Mouse (Mus musculus) limb, embryonic 14.5 days (tissue): ENCODE measurements at regions not wholly inside any gene's neighbourhood (a gene's known extent, or its start where the extent isn't known, plus 50 kb on each side); places are given as distances from the start of the nearest gene placed in this dataset.

ENCODE experiments used
- ATAC-seq: fragments of 200-750 bp; cut with Nextera tagmentation; 2 replicates; pipeline ENCODE4 v1.8.0; 2017; ENCODE audit warnings: low read depth, moderate number of reproducible peaks, moderate TSS enrichment; ENCODE audit not compliant: low FRiP score
- DNase-seq: peaks from one replicate; pipeline ENCODE4 v3.0.0-alpha.2; 2015; ENCODE audit warnings: low spot score
- H3K27ac ChIP-seq: fragments of 300-500 bp; sonication (generic); replicated peaks from 2 replicates; pipeline ENCODE4 v1.5.1; 2014; ENCODE audit warnings: low read depth, mild to moderate bottlenecking, low read length, moderate library complexity, mixed read lengths
- H3K27me3 ChIP-seq: fragments of 300-500 bp; sonication (generic); 2 replicates; pipeline ENCODE4 v1.6.1; 2014; ENCODE audit warnings: low read length, mixed read lengths; ENCODE audit not compliant: control insufficient read depth, insufficient read depth
- H3K36me3 ChIP-seq: fragments of 300-500 bp; sonication (generic); 2 replicates; pipeline ENCODE4 v1.6.1; 2014; ENCODE audit warnings: mild to moderate bottlenecking, low read length, moderate library complexity, mixed read lengths; ENCODE audit not compliant: control insufficient read depth, insufficient read depth
- H3K4me1 ChIP-seq: fragments of 300-500 bp; sonication (generic); 2 replicates; pipeline ENCODE4 v1.6.1; 2014; ENCODE audit warnings: antibody characterized with exemption, low read length, mixed read lengths; ENCODE audit not compliant: control insufficient read depth, insufficient read depth
- H3K4me2 ChIP-seq: fragments of 300-500 bp; sonication (generic); replicated peaks from 2 replicates; pipeline ENCODE4 v1.6.1; 2014; ENCODE audit warnings: low read depth, mild to moderate bottlenecking, low read length, moderate library complexity; ENCODE audit not compliant: severe bottlenecking
- H3K4me3 ChIP-seq: fragments of 300-500 bp; sonication (generic); replicated peaks from 2 replicates; pipeline ENCODE4 v1.5.1; 2014; ENCODE audit warnings: low read length
- H3K9ac ChIP-seq: fragments of 300-500 bp; sonication (generic); 2 replicates; pipeline ENCODE4 v1.6.1; 2014; ENCODE audit warnings: mild to moderate bottlenecking, low read depth, low read length, moderate library complexity; ENCODE audit not compliant: severe bottlenecking
- H3K9me3 ChIP-seq: fragments of 300-500 bp; sonication (generic); 2 replicates; pipeline ENCODE4 v1.6.1; 2016; ENCODE audit warnings: low read length; ENCODE audit not compliant: control insufficient read depth
- POLR2A ChIP-seq: fragments of 200-500 bp; IDR thresholded peaks from 2 replicates; pipeline ENCODE4 v1.8.0; 2012; ENCODE audit warnings: inconsistent platforms, mild to moderate bottlenecking, moderate library complexity, borderline replicate concordance; ENCODE audit not compliant: insufficient read depth, insufficient read length; ENCODE audit errors: extremely low read depth
- WGBS: fragments of 180-500 bp; shearing (Covaris S2); extraction: QIAGEN DNeasy Blood & Tissue Kit; methylation state at CpG from one replicate; pipeline ENCODE4 v1.1.7; 2014; 5-methylcytosine and 5-hydroxymethylcytosine counted together

DNA sequence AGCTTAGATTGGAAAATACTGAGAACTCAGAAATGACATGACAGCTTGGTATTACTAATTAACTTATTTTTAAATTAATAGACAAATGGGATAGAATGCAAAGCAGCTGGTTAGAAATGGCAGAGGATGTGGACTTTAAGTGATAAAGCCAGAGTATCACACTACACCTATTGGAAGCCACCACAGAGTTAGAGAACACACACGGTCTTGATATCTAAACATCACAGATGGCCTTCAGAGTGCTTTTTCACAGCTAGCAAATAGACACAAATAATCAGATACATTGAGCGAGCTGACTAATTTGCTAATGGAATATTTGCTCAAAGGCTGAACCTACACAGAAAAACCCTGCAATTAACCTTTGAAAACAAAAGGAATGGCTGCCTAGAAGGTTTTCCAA is 272.9 kb downstream of the Hdgfl1 start:
- Histone ChIP-seq H3K9ac (no peak overlapping the region), H3K4me1 (no peaks in the 10 kb centered on the region), H3K4me3 (no peak overlapping the region), H3K9me3 (no peaks in the 10 kb centered on the region), H3K27me3 (no peaks in the 10 kb centered on the region), H3K4me2 (no peak overlapping the region), H3K36me3 (no peaks in the 10 kb centered on the region), H3K27ac (no peak overlapping the region)
- ATAC-seq (no peak), DNase-seq (no peak)
- TF ChIP-seq POLR2A = no peak
- WGBS = 82% methylated on average over 2 of the region's 2 CpGs

DNA sequence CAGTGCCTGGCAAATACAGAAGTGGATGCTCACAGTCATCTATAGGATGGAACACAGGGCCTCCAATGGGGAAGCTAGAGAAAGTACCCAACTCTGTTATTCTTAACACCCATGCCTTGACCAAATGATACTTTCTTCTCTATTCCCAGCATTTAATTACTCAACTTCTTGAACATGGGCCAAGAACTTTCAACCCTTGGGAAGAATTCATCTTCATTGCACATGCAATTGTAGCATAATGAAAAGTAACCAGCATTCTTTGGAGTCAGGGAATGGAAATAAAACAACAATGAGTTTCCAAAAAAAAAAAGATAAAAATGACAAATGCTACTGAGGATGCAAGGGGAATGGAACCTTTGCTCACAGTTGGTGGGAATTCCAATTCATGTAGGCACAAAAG is 274.1 kb downstream of the Hdgfl1 start:
- H3K27ac ChIP-seq = no peak overlapping the region
- no peaks in the 10 kb centered on the region for H3K27me3 ChIP-seq
- H3K4me3 ChIP-seq = no peak overlapping the region
- H3K36me3 ChIP-seq = no peaks in the 10 kb centered on the region
- H3K4me2 ChIP-seq = no peak overlapping the region
- no peak for DNase-seq
- no peak for ATAC-seq
- no peak overlapping the region for H3K9ac ChIP-seq
- H3K9me3 ChIP-seq = no peaks in the 10 kb centered on the region
- no peaks in the 10 kb centered on the region for H3K4me1 ChIP-seq
- TF ChIP-seq POLR2A = no peak

DNA sequence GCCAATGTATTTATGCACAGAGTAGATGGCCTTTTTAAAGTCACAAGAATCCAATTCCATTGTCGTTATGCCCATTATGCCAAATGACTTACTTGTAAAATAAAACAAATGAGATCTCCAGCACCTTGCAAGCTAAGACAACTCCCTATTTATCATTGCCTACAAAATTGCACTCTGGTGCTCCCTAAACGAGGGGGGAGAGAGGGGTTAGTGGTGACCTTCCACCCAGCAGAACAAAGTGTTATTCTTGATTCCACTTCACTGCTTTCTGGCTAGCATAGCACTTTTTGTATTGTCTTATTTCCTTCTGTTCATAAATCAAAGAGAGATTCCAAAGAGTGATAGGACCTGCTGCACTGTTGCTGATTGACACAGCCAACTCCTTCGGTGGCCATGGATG is 300.6 kb downstream of the Hdgfl1 start:
- H3K9ac ChIP-seq = no peak overlapping the region
- no peak overlapping the region for H3K4me3 ChIP-seq
- no peak overlapping the region for H3K27ac ChIP-seq
- H3K9me3 ChIP-seq = no peaks in the 10 kb centered on the region
- H3K27me3 ChIP-seq = no peaks in the 10 kb centered on the region
- DNase-seq (no peak), ATAC-seq (no peak)
- H3K4me2 ChIP-seq = no peak overlapping the region
- 57% methylated on average over 3 of the region's 3 CpGs for WGBS
- H3K4me1 ChIP-seq = no peaks in the 10 kb centered on the region
- H3K36me3 ChIP-seq = no peaks in the 10 kb centered on the region
- TF ChIP-seq POLR2A = no peak

DNA sequence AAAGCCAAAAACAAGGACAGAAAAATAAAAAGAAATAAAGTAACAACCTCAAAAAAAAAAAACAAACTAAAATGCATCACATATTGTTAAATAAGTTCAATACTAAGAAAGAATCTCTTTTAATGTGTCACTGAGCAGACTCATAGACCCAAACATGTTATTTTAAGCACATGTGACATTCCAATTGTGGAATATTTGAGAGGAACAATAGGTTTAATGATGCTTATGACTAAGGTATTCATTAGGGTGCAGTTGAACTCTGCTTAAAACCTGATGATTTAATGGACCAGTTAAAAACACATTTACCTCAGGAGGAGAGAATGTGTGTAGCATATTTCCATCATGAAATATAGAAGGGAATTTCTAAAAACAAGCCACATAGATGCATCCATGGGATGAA is 302.4 kb downstream of the Hdgfl1 start:
- TF ChIP-seq POLR2A = no peak
- ATAC-seq (no peak), DNase-seq (no peak)
- Histone ChIP-seq H3K4me3 (no peak overlapping the region), H3K36me3 (no peaks in the 10 kb centered on the region), H3K9ac (no peak overlapping the region), H3K27me3 (no peaks in the 10 kb centered on the region), H3K4me1 (no peaks in the 10 kb centered on the region), H3K4me2 (no peak overlapping the region), H3K9me3 (no peaks in the 10 kb centered on the region), H3K27ac (no peak overlapping the region)

DNA sequence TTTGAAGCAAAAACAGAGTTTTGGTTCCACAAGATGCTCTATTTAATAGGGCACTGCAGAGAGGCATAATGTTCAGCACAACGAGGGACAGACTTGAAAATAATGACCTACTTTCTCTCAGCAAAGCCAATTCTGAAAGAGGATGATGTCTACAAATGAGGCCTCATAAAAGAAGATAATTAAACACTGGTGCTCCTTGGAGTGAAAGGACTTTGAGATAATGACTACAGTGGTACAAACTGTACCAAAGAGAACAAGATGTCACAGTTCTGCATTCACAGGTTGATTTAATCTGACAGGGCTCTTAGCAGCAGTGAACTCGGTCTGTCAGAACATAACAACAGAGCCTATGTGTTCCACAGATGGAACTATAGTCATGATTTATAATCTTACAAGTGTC is 305.4 kb downstream of the Hdgfl1 start:
- no peak overlapping the region for H3K9ac ChIP-seq

DNA sequence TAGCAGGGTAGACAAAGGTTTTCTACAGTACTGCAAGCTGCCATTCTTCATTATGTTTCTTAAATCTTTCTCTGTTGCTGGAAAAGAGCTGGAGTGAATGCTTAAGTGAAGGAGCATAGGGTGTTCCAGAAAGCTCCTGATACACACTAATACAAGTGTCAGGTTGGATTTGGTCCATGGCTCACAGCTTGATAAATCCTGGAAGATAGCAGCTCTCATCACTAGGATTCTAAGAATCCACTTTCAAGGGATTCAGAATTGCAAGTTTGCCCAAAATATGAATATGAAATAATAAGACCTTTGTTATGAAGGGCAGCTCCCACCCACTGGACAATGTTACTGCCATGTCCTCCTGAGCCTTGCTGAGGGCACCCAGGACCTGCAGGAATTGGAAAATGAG is 305.9 kb downstream of the Hdgfl1 start:
- Histone ChIP-seq H3K4me3 (no peak overlapping the region), H3K9ac (no peak overlapping the region), H3K27me3 (no peaks in the 10 kb centered on the region), H3K36me3 (no peaks in the 10 kb centered on the region), H3K4me2 (no peak overlapping the region), H3K4me1 (no peaks in the 10 kb centered on the region), H3K27ac (no peak overlapping the region), H3K9me3 (no peaks in the 10 kb centered on the region)
- TF ChIP-seq POLR2A = no peak
- ATAC-seq = no peak
- DNase-seq = no peak

More for the DNA sequence above, 305.4 kb downstream of the Hdgfl1 start:
- no peaks in the 10 kb centered on the region for H3K4me1 ChIP-seq
- H3K36me3 ChIP-seq = no peaks in the 10 kb centered on the region
- WGBS = 39% methylated on average over 2 of the region's 2 CpGs
- no peak overlapping the region for H3K4me2 ChIP-seq
- no peaks in the 10 kb centered on the region for H3K27me3 ChIP-seq
- H3K27ac ChIP-seq = no peak overlapping the region
- DNase-seq = no peak
- no peak overlapping the region for H3K4me3 ChIP-seq
- no peak for ATAC-seq
- TF ChIP-seq POLR2A = no peak
- no peaks in the 10 kb centered on the region for H3K9me3 ChIP-seq
